Mouse (Mus musculus): ENCODE measurements at regions not wholly inside any gene's neighbourhood (a gene's known extent, or its start where the extent isn't known, plus 50 kb on each side); places are given as distances from the start of the nearest gene placed in this dataset.

DNA sequence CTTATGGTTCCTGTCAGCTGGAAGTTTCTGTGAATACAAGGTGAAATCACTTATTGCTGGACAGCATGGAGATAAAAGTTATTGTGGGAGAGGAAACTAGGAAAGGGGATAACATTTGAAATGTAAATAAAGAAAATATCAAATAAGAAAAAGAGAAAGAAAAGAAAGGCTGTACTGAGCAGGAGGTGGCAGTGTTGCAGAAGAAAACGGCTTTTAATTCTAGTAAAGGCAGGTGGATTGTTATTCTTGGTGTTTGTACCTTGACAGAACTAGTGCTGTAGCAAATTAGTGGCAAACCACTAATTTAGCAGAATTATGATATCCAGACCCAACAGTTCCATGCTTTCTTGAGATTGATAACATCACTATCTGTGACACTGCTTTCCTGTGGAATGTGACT is 52.6 kb downstream of the Gm10358 start:
- H3K36me3 ChIP-seq (ENCODE audit: insufficient read depth) = no peaks in the 10 kb centered on the region
- no peaks in the 10 kb centered on the region for H3K4me1 ChIP-seq (ENCODE audit: insufficient read depth)
- H3K9me3 ChIP-seq (ENCODE audit: low read depth, low read length) = no peaks in the 10 kb centered on the region
- ATAC-seq (ENCODE audit: insufficient read depth) = no peak
- H3K9ac ChIP-seq = no peak overlapping the region
- H3K4me3 ChIP-seq (ENCODE audit: low read depth, low read length) = no peak overlapping the region
- H3K4me2 ChIP-seq = no peak overlapping the region
- no peak for DNase-seq
- H3K27ac ChIP-seq (ENCODE audit: low read depth) = no peak overlapping the region
- no peak for TF ChIP-seq CTCF (IDR thresholded peaks at IDR 0.05; ENCODE audit: low read depth)
- no peaks in the 10 kb centered on the region for H3K27me3 ChIP-seq (ENCODE audit: insufficient read depth, low read length)
- WGBS = 59% methylated on average over 1 of the region's 1 CpGs

- no peaks in the 10 kb centered on the region for H3K4me1 ChIP-seq (ENCODE audit: insufficient read depth)
- H3K36me3 ChIP-seq (ENCODE audit: insufficient read depth) = no peaks in the 10 kb centered on the region
- no peak overlapping the region for H3K9ac ChIP-seq
- TF ChIP-seq CTCF (IDR thresholded peaks at IDR 0.05; ENCODE audit: low read depth) = no peak
- H3K9me3 ChIP-seq (ENCODE audit: low read depth, low read length) = no peaks in the 10 kb centered on the region
- no peak for ATAC-seq (ENCODE audit: insufficient read depth)
- no peak for DNase-seq
- no peaks in the 10 kb centered on the region for H3K27me3 ChIP-seq (ENCODE audit: insufficient read depth, low read length)
- no peak overlapping the region for H3K4me3 ChIP-seq (ENCODE audit: low read depth, low read length)
- H3K4me2 ChIP-seq = no peak overlapping the region
- 49% methylated on average over 1 of the region's 1 CpGs for WGBS
- no peak overlapping the region for H3K27ac ChIP-seq (ENCODE audit: low read depth)
Measured at GRCm38 (mm10) chr8:75350141-75350540, 56.2 kb downstream of the Gm10358 start.

DNA sequence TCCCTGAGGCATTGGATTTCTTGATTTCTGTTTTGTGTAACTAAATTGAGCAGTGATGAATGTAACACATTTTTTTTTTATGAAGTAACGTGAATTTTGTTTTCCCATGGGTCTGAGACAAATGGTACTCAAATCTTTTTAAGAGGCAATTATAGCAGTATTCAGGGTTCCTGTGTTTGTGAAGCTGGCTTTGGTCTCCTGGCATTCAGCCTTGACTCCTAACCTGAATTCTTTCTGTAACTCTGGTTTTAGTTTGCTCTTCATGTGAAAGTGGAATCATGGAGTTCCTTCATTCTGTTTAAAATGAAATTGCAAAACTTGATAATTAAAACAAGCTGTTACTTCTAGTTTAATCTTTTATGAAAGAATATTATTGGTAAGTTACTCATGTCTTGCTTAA is 58.3 kb downstream of the Gm10358 start:
- Histone ChIP-seq H3K4me2 (no peak overlapping the region), H3K36me3 (ENCODE audit: insufficient read depth) (no peaks in the 10 kb centered on the region), H3K9me3 (ENCODE audit: low read depth, low read length) (no peaks in the 10 kb centered on the region), H3K4me3 (ENCODE audit: low read depth, low read length) (no peak overlapping the region), H3K9ac (no peak overlapping the region), H3K4me1 (ENCODE audit: insufficient read depth) (no peaks in the 10 kb centered on the region), H3K27me3 (ENCODE audit: insufficient read depth, low read length) (no peaks in the 10 kb centered on the region), H3K27ac (ENCODE audit: low read depth) (no peak overlapping the region)
- 33% methylated on average over 1 of the region's 1 CpGs for WGBS
- DNase-seq = no peak
- ATAC-seq (ENCODE audit: insufficient read depth) = no peak
- no peak for TF ChIP-seq CTCF (IDR thresholded peaks at IDR 0.05; ENCODE audit: low read depth)

DNA sequence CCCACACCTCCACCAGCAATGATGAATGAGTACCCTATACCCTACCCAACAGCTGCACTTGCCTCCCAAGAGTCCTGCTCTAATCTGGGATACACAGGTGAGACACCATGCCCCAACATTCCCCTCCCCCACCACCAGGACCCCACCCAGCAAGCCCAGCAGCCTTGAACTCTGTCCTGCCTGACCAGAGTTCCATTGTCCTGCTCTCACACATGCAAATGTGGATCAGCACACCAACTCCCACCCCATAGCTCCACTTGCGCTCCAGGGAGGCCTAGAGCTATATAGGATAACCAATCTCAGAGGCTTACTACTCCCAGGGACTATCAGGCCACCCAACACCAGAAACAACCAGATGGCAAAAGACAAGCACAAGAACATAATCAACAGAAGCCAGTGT is 85.8 kb downstream of the Gm10358 start:
- TF ChIP-seq CTCF (IDR thresholded peaks at IDR 0.05; ENCODE audit: low read depth) = no peak
- Histone ChIP-seq H3K9ac (no peak overlapping the region), H3K27ac (ENCODE audit: low read depth) (no peak overlapping the region), H3K4me3 (ENCODE audit: low read depth, low read length) (no peak overlapping the region), H3K36me3 (ENCODE audit: insufficient read depth) (no peaks in the 10 kb centered on the region), H3K4me2 (no peak overlapping the region), H3K9me3 (ENCODE audit: low read depth, low read length) (no peaks in the 10 kb centered on the region), H3K27me3 (ENCODE audit: insufficient read depth, low read length) (no peaks in the 10 kb centered on the region), H3K4me1 (ENCODE audit: insufficient read depth) (no peaks in the 10 kb centered on the region)
- DNase-seq (no peak), ATAC-seq (ENCODE audit: insufficient read depth) (no peak)
- 76% methylated on average over 1 of the region's 1 CpGs for WGBS

- H3K27me3 ChIP-seq (ENCODE audit: insufficient read depth, low read length) = no peaks in the 10 kb centered on the region
- no peaks in the 10 kb centered on the region for H3K36me3 ChIP-seq (ENCODE audit: insufficient read depth)
- H3K4me2 ChIP-seq = no peak overlapping the region
- no peak for TF ChIP-seq CTCF (IDR thresholded peaks at IDR 0.05; ENCODE audit: low read depth)
- no peak overlapping the region for H3K27ac ChIP-seq (ENCODE audit: low read depth)
- H3K9ac ChIP-seq = no peak overlapping the region
- WGBS = 30% methylated on average over 3 of the region's 4 CpGs
- H3K4me1 ChIP-seq (ENCODE audit: insufficient read depth) = no peaks in the 10 kb centered on the region
- H3K4me3 ChIP-seq (ENCODE audit: low read depth, low read length) = no peak overlapping the region
- DNase-seq = no peak
- no peaks in the 10 kb centered on the region for H3K9me3 ChIP-seq (ENCODE audit: low read depth, low read length)
- no peak for ATAC-seq (ENCODE audit: insufficient read depth)
Measured at GRCm38 (mm10) chr8:75318526-75318925, 87.9 kb downstream of the Gm10358 start.

DNA sequence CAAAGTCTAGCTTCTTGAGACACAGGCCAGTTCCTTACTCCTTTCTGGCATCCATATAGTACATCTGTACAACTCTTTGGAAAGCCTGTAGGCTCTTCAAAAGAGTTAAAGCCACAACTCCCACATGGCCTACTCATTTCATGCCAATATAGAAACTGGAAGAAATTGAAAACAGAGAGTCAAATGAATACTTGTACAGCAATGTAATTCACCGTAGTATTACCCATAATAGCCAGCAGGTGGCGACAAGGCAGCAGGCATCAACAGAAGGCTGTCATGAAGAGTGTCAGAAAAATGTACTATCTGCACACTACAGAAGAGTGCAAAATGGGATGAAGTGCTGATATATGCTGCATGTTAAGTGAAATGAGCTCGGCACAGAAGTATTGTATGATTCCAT is 90.5 kb downstream of the Gm10358 start:
- Histone ChIP-seq H3K4me1 (ENCODE audit: insufficient read depth) (no peaks in the 10 kb centered on the region), H3K36me3 (ENCODE audit: insufficient read depth) (no peaks in the 10 kb centered on the region), H3K27me3 (ENCODE audit: insufficient read depth, low read length) (no peaks in the 10 kb centered on the region), H3K9ac (no peak overlapping the region), H3K4me2 (no peak overlapping the region), H3K9me3 (ENCODE audit: low read depth, low read length) (no peaks in the 10 kb centered on the region), H3K27ac (ENCODE audit: low read depth) (no peak overlapping the region), H3K4me3 (ENCODE audit: low read depth, low read length) (no peak overlapping the region)
- 9% methylated on average over 3 of the region's 3 CpGs for WGBS
- ATAC-seq (ENCODE audit: insufficient read depth) (peak; percentile 58; the same call in 1 of the 2 replicates), DNase-seq (peak; percentile 76)
- TF ChIP-seq CTCF (IDR thresholded peaks at IDR 0.05; ENCODE audit: low read depth) = peak; percentile 87

DNA sequence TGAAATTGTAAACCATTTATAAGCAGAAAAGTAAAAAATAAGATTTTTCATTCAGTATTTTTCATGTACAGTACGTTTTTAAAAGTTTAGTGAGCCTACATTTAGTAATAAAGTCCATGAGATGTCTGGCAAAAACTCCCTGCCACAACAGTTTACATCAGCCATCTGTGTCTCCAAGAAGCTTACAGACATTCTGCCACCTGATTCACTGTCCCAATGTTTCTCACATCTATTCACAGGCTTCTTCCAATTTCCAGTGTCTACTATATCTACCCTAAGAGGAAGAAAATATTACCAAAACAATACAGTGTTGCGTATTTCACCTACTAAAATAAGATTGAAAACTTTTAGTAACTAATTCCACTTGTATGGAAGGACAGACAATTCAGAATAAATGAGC is 95.7 kb downstream of the Rasd2 start:
- TF ChIP-seq CTCF (IDR thresholded peaks at IDR 0.05; ENCODE audit: low read depth) = no peak
- no peak overlapping the region for H3K4me2 ChIP-seq
- H3K27me3 ChIP-seq (ENCODE audit: insufficient read depth, low read length) = no peaks in the 10 kb centered on the region
- no peaks in the 10 kb centered on the region for H3K36me3 ChIP-seq (ENCODE audit: insufficient read depth)
- DNase-seq = no peak
- H3K9ac ChIP-seq = no peak overlapping the region
- no peak for ATAC-seq (ENCODE audit: insufficient read depth)
- H3K27ac ChIP-seq (ENCODE audit: low read depth) = no peak overlapping the region
- no peak overlapping the region for H3K4me3 ChIP-seq (ENCODE audit: low read depth, low read length)
- H3K4me1 ChIP-seq (ENCODE audit: insufficient read depth) = no peaks in the 10 kb centered on the region
- no peaks in the 10 kb centered on the region for H3K9me3 ChIP-seq (ENCODE audit: low read depth, low read length)
- WGBS = 64% methylated on average over 2 of the region's 2 CpGs

- no peak for TF ChIP-seq CTCF (IDR thresholded peaks at IDR 0.05; ENCODE audit: low read depth)
- Histone ChIP-seq H3K27ac (ENCODE audit: low read depth) (no peak overlapping the region), H3K4me1 (ENCODE audit: insufficient read depth) (no peaks in the 10 kb centered on the region), H3K9ac (no peak overlapping the region), H3K4me3 (ENCODE audit: low read depth, low read length) (no peak overlapping the region), H3K9me3 (ENCODE audit: low read depth, low read length) (no peaks in the 10 kb centered on the region), H3K36me3 (ENCODE audit: insufficient read depth) (no peaks in the 10 kb centered on the region), H3K4me2 (no peak overlapping the region), H3K27me3 (ENCODE audit: insufficient read depth, low read length) (no peaks in the 10 kb centered on the region)
- DNase-seq (no peak), ATAC-seq (ENCODE audit: insufficient read depth) (no peak)
- 77% methylated on average over 3 of the region's 3 CpGs for WGBS
Measured at GRCm38 (mm10) chr8:75291921-75292320, 78.2 kb downstream of the Rasd2 start.

Measured in lung, embryonic 14.5 days (tissue).